Comparison of ENCODE assay signal across 18 mouse cellular contexts in the genomic region with DNA sequence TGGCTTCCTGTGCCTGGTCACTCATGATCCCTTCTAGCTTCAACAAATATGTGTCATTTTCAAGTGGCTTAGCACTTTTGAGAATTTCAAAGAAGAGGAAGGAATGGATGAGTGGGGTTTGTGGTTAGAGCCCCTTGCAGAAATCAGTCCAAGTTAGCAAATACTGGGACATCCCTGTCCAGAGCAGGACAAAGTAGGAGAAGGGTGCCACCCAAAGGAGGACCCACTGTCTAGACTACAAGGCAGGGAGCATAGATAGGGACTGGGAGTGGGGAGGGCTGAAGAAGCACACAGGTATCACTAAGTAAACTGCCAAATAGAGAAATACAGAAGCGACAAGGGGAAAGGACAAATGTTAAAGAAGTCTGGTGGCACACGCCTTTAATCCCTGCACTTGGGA. TPM values are rescaled to one million over a fixed set of nuclear protein-coding genes. Genes with fewer than 3 reads are reported as not detected.
DNase-seq lines count a peak whose midpoint lies in the region; ATAC-seq and TF ChIP-seq lines count a peak whose summit lies in the region.
"Had no signal": no experiment of that assay in that cellular context is flagged by ENCODE, and none has a peak within 500 bp of the region (broad histone marks: within the 10 kb centered on the region; RNA-seq: fewer than 3 reads in every experiment).

No protein-coding gene starts in this region.

- no peak for DNase-seq in heart, postnatal 36 days
- DNase-seq in kidney, postnatal 0 days (ENCODE audit: low spot score), result no peak
- no peak for DNase-seq in kidney, adult 11 months
- DNase-seq in ZHBTc4 (ENCODE audit: low read depth, low spot score), result peak; percentile 3
- DNase-seq in hindbrain, embryonic 10.5 days (ENCODE audit: low spot score), result no peak
- DNase-seq: adrenal gland, postnatal 14 days; B cell, adult 2 months; cerebellum, adult 18-20 months; kidney, adult 9 months; retina, postnatal 1 day; thymus, postnatal 4 days had no signal

- intact Hi-C loops in heart, postnatal 36 days (cut with DNase I), result loop anchor here (2.0 to 10.0 kb wide), 5 partner anchors 20 to 270 kb away; no protein-coding TSS in a partner anchor

- peak overlapping the region; percentile 80 for H3K4me3 ChIP-seq in heart, embryonic 12.5 days
- no peak overlapping the region for H3K4me3 ChIP-seq in kidney, postnatal 0 days (replicated peaks; ENCODE audit: low read depth, low read length)
- no peak overlapping the region for H3K4me3 ChIP-seq in hindbrain, embryonic 10.5 days

- H3K9ac ChIP-seq in heart, embryonic 12.5 days, result peak overlapping the region; percentile 36; the same call in 1 of the 2 replicates
- H3K9ac ChIP-seq in kidney, postnatal 0 days (ENCODE audit: low read depth, low read length), result no peak overlapping the region
- H3K9ac ChIP-seq: liver, embryonic 15.5 days had no signal

- H3K27ac ChIP-seq in heart, embryonic 12.5 days (ENCODE audit: poor library complexity, severe bottlenecking), result peak overlapping the region; percentile 54; the same call in 1 of the 2 replicates
- H3K27ac ChIP-seq in kidney, postnatal 0 days, result no peak overlapping the region
- no peak overlapping the region for H3K27ac ChIP-seq in hindbrain, embryonic 10.5 days

- H3K9me3 ChIP-seq in heart, embryonic 12.5 days (replicated peaks), result 0 out of 2 replicates have a peak, but pooled peaks cover 4% of the 10 kb centered on the region
- H3K9me3 ChIP-seq in kidney, postnatal 0 days (replicated peaks; ENCODE audit: low read length), result no peaks in the 10 kb centered on the region
- H3K9me3 ChIP-seq in hindbrain, embryonic 10.5 days, result peaks cover 2% of the 10 kb centered on the region; the same call in 1 of the 2 replicates
- H3K9me3 ChIP-seq: embryonic facial prominence, embryonic 10.5 days; forebrain, embryonic 15.5 days; liver, embryonic 15.5 days had no signal

- H3K4me2 ChIP-seq in heart, embryonic 12.5 days, result peak overlapping the region; percentile 75
- H3K4me2 ChIP-seq in kidney, postnatal 0 days (ENCODE audit: low read length), result peak overlapping the region; percentile 23

- no peaks in the 10 kb centered on the region; the same call in 1 of the 2 replicates for H3K36me3 ChIP-seq in heart, embryonic 12.5 days
- H3K36me3 ChIP-seq in kidney, postnatal 0 days (ENCODE audit: insufficient read depth, low read length), result no peaks in the 10 kb centered on the region
- no peaks in the 10 kb centered on the region for H3K36me3 ChIP-seq in hindbrain, embryonic 10.5 days
- H3K36me3 ChIP-seq: embryonic facial prominence, embryonic 10.5 days; forebrain, embryonic 15.5 days; liver, embryonic 15.5 days had no signal

- no peak for TF ChIP-seq CTCF in kidney, postnatal 0 days (IDR thresholded peaks at IDR 0.05; ENCODE audit: low read depth)

- H3K27me3 ChIP-seq in heart, embryonic 12.5 days (replicated peaks), result no peaks in the 10 kb centered on the region
- no peaks in the 10 kb centered on the region for H3K27me3 ChIP-seq in kidney, postnatal 0 days (ENCODE audit: insufficient read depth, low read length)
- peaks cover 49% of the 10 kb centered on the region for H3K27me3 ChIP-seq in hindbrain, embryonic 10.5 days (ENCODE audit: insufficient read depth, poor library complexity, severe bottlenecking)
- H3K27me3 ChIP-seq: forebrain, embryonic 15.5 days had no signal

- H3K4me1 ChIP-seq in heart, embryonic 12.5 days (replicated peaks), result peaks cover 17% of the 10 kb centered on the region
- no peaks in the 10 kb centered on the region for H3K4me1 ChIP-seq in kidney, postnatal 0 days (replicated peaks; ENCODE audit: insufficient read depth, low read length)
- H3K4me1 ChIP-seq in hindbrain, embryonic 10.5 days (replicated peaks), result peaks cover 11% of the 10 kb centered on the region

- WGBS in heart, embryonic 12.5 days, result 92% methylated on average over 2 of the region's 2 CpGs
- 100% methylated on average over 2 of the region's 2 CpGs for WGBS in kidney, postnatal 0 days
- 92% methylated on average over 2 of the region's 2 CpGs for WGBS in hindbrain, embryonic 10.5 days

- no peak for ATAC-seq in heart, embryonic 12.5 days (ENCODE audit: insufficient number of reproducible peaks, low FRiP score)
- ATAC-seq in kidney, postnatal 0 days (replicated peaks; ENCODE audit: low FRiP score, low read depth), result no peak
- peak; percentile 54 for ATAC-seq in granulocyte monocyte progenitor cell, adult 5-6 weeks (replicated peaks; ENCODE audit: poor library complexity, severe bottlenecking)
- ATAC-seq: activated CD4-positive, CD25-positive, alpha-beta regulatory T cell, adult 4 months had no signal

RNA-seq across cellular contexts. Expression of a gene that starts 1.0 kb away (rescaled TPM):
- 33.0 and 33.3 TPM in 2 replicates for polyA plus RNA-seq in heart, embryonic 12.5 days (2016; fragmentation: Nextera tagmentation; extraction: Ambion mirVana)
- 10 to 100 TPM; 38.2 to 42.4 TPM for total RNA-seq in heart, postnatal 36 days (2021)
- 27.1 and 29.4 TPM in 2 replicates for polyA plus RNA-seq in kidney, postnatal 0 days (2015; fragmentation: Nextera tagmentation; extraction: Ambion mirVana)
- total RNA-seq in granulocyte monocyte progenitor cell, adult 5-6 weeks (2014; fragmentation: Nextera tagmentation), result 18.2 and 18.7 TPM in 2 replicates
- total RNA-seq in granulocyte monocyte progenitor cell, adult 5-6 weeks (2017), result 12.8 and 14.5 TPM in 2 replicates
- 3.6 and 4.4 TPM in 2 replicates for polyA plus RNA-seq in hindbrain, embryonic 10.5 days (2016; fragmentation: Nextera tagmentation; extraction: Ambion mirVana)
- polyA plus RNA-seq: erythroblast, embryonic 14.5 days had no signal

RNA-seq across cellular contexts. Expression of a gene that starts 1.0 kb away (rescaled TPM):
- polyA plus RNA-seq in heart, embryonic 12.5 days (2016; fragmentation: Nextera tagmentation; extraction: Ambion mirVana), result 8.1 and 9.2 TPM in 2 replicates
- total RNA-seq in heart, postnatal 36 days (2021), result 10 to 100 TPM; 10.5 to 11.9 TPM
- polyA plus RNA-seq in kidney, postnatal 0 days (2015; fragmentation: Nextera tagmentation; extraction: Ambion mirVana), result 12.1 and 15.3 TPM in 2 replicates
- total RNA-seq in granulocyte monocyte progenitor cell, adult 5-6 weeks (2014; fragmentation: Nextera tagmentation), result 16.8 and 25.2 TPM in 2 replicates
- total RNA-seq in granulocyte monocyte progenitor cell, adult 5-6 weeks (2017), result 7.6 and 9.3 TPM in 2 replicates
- polyA plus RNA-seq in hindbrain, embryonic 10.5 days (2016; fragmentation: Nextera tagmentation; extraction: Ambion mirVana), result 2.1 and 3.4 TPM in 2 replicates

RNA-seq across cellular contexts. Expression of a gene that starts 12.8 kb away (rescaled TPM):
- 7.1 TPM in 2 replicates for polyA plus RNA-seq in heart, embryonic 12.5 days (2016; fragmentation: Nextera tagmentation; extraction: Ambion mirVana)
- 10 to 100 TPM; 17.2 to 17.8 TPM for total RNA-seq in heart, postnatal 36 days (2021)
- 8.4 and 9.9 TPM in 2 replicates for polyA plus RNA-seq in kidney, postnatal 0 days (2015; fragmentation: Nextera tagmentation; extraction: Ambion mirVana)
- total RNA-seq in granulocyte monocyte progenitor cell, adult 5-6 weeks (2014; fragmentation: Nextera tagmentation), result 20.4 and 25.4 TPM in 2 replicates
- 13.1 and 13.8 TPM in 2 replicates for total RNA-seq in granulocyte monocyte progenitor cell, adult 5-6 weeks (2017)
- polyA plus RNA-seq in hindbrain, embryonic 10.5 days (2016; fragmentation: Nextera tagmentation; extraction: Ambion mirVana), result 5.3 and 5.9 TPM in 2 replicates
